Mouse (Mus musculus): ENCODE data around the gene Fbln1. TPM values are rescaled to one million over a fixed set of nuclear protein-coding genes. Genes with fewer than 3 reads are reported as not detected.

Gene Fbln1
- total RNA-seq, 2 experiments from 2014 or later, result 94.1 to 94.2 TPM

GRCm38 (mm10) chr15:85266729-85267434, 61.1 kb downstream of the Fbln1 start:
- no peak for DNase-seq (ENCODE audit: low spot score)
- intact Hi-C loops (cut with DNase I), result loop anchor here (2.0 to 5.0 kb wide), 3 partner anchors 50 to 316 kb away; partner anchors contain the start of gene Wnt7b

GRCm38 (mm10) chr15:85267891-85268290, 62.1 kb downstream of the Fbln1 start:
- intact Hi-C loops (cut with DNase I), result loop anchor here (2.0 to 5.0 kb wide), 3 partner anchors 49 to 315 kb away; partner anchors contain the start of gene Wnt7b

GRCm38 (mm10) chr15:85272988-85273387, 67.2 kb downstream of the Fbln1 start:
- intact Hi-C loops (cut with DNase I), result no loop called here
- DNase-seq (ENCODE audit: low spot score), result no peak

More at GRCm38 (mm10) chr15:85267891-85268290, 62.1 kb downstream of the Fbln1 start:
- no peak for DNase-seq (ENCODE audit: low spot score)

GRCm38 (mm10) chr15:85277221-85277620, 71.5 kb downstream of the Fbln1 start:
- intact Hi-C loops (cut with DNase I), result no loop called here
- no peak for DNase-seq (ENCODE audit: low spot score)

- intact Hi-C loops (cut with DNase I), result no loop called here
- no peak for DNase-seq (ENCODE audit: low spot score)
Measured at GRCm38 (mm10) chr15:85278986-85279385, 73.2 kb downstream of the Fbln1 start.

- intact Hi-C loops (cut with DNase I), result no loop called here
- DNase-seq (ENCODE audit: low spot score), result no peak
Measured at GRCm38 (mm10) chr15:85282021-85282420, 76.3 kb downstream of the Fbln1 start.

GRCm38 (mm10) chr15:85284651-85285050, 78.9 kb downstream of the Fbln1 start:
- DNase-seq (ENCODE audit: low spot score), result no peak
- intact Hi-C loops (cut with DNase I), result no loop called here

GRCm38 (mm10) chr15:85294632-85295031, 88.9 kb downstream of the Fbln1 start:
- intact Hi-C loops (cut with DNase I), result no loop called here
- DNase-seq (ENCODE audit: low spot score), result no peak

GRCm38 (mm10) chr15:85295544-85295943, 89.8 kb downstream of the Fbln1 start:
- DNase-seq (ENCODE audit: low spot score), result no peak
- intact Hi-C loops (cut with DNase I), result no loop called here

GRCm38 (mm10) chr15:85295977-85296376, 90.2 kb downstream of the Fbln1 start:
- no peak for DNase-seq (ENCODE audit: low spot score)
- intact Hi-C loops (cut with DNase I), result no loop called here

GRCm38 (mm10) chr15:85296538-85296937, 90.8 kb downstream of the Fbln1 start:
- intact Hi-C loops (cut with DNase I), result no loop called here
- DNase-seq (ENCODE audit: low spot score), result no peak

- no peak for DNase-seq (ENCODE audit: low spot score)
- intact Hi-C loops (cut with DNase I), result no loop called here
Measured at GRCm38 (mm10) chr15:85298167-85298781, 92.5 kb downstream of the Fbln1 start.

GRCm38 (mm10) chr15:85298946-85299345, 93.2 kb downstream of the Fbln1 start:
- DNase-seq (ENCODE audit: low spot score), result no peak
- intact Hi-C loops (cut with DNase I), result no loop called here

GRCm38 (mm10) chr15:85303241-85303640, 97.5 kb downstream of the Fbln1 start:
- DNase-seq (ENCODE audit: low spot score), result no peak

GRCm38 (mm10) chr15:85303976-85304375, 98.2 kb downstream of the Fbln1 start:
- DNase-seq (ENCODE audit: low spot score), result no peak
- intact Hi-C loops (cut with DNase I), result no loop called here

More at GRCm38 (mm10) chr15:85303241-85303640, 97.5 kb downstream of the Fbln1 start:
- intact Hi-C loops (cut with DNase I), result no loop called here

GRCm38 (mm10) chr15:85307061-85307660, 101.4 kb downstream of the Fbln1 start:
- intact Hi-C loops (cut with DNase I), result no loop called here

GRCm38 (mm10) chr15:85311058-85311657, 105.4 kb downstream of the Fbln1 start:
- intact Hi-C loops (cut with DNase I), result no loop called here
- no peak for DNase-seq (ENCODE audit: low spot score)

More at GRCm38 (mm10) chr15:85307061-85307660, 101.4 kb downstream of the Fbln1 start:
- no peak for DNase-seq (ENCODE audit: low spot score)

- intact Hi-C loops (cut with DNase I), result loop anchor here (1.0 to 5.0 kb wide), 3 partner anchors 48 to 268 kb away; no protein-coding TSS in a partner anchor
- peak; percentile 28 for DNase-seq (ENCODE audit: low spot score)
Measured at GRCm38 (mm10) chr15:85315378-85316025, 109.8 kb downstream of the Fbln1 start.

- intact Hi-C loops (cut with DNase I), result loop anchor here (5.0 kb wide), 1 partner anchor 49 kb away; no protein-coding TSS in a partner anchor
- DNase-seq (ENCODE audit: low spot score), result no peak
Measured at GRCm38 (mm10) chr15:85316342-85317140, 110.8 kb downstream of the Fbln1 start.

Measured in heart, postnatal 25 days (tissue).